Mouse (Mus musculus) testis, adult 2 months (tissue): ENCODE results near the gene Bsn.

Experiments
- CTCF ChIP-seq: fragments of 200-500 bp; IDR thresholded peaks from 2 replicates; pipeline ENCODE4 v1.5.1; 2012; ENCODE audit warnings: low read depth, mild to moderate bottlenecking, inconsistent platforms, low read length, moderate library complexity; ENCODE audit not compliant: control insufficient read depth, insufficient read depth, insufficient replicate concordance
- POLR2A ChIP-seq: fragments of 200-500 bp; IDR thresholded peaks from 2 replicates; pipeline ENCODE4 v1.6.1; 2012; ENCODE audit warnings: low read depth, mild to moderate bottlenecking, inconsistent platforms, low read length, moderate library complexity; ENCODE audit not compliant: control insufficient read depth

DNA sequence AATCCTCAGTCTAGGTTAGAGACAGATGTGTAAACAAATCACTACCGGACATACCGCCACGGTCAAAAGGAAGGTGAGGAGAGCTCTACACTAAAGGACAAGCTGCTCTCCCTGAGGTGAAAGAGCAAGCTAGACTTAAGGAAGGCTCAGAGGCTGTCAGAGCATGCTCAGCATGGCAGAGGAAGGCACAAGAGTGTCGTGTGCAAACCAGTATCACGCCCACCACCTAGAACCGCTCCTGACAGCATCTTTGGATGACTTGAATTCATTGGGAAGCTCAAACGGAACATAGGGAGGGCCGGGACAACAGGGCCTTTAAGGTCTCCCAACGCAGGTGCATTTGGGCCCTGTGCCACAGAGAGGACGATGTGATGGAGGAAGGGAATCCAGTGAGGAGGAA, 48.8 kb downstream of the Bsn start:
- no peak for TF ChIP-seq CTCF
- TF ChIP-seq POLR2A, result no peak
